Mouse (Mus musculus) left cerebral cortex, adult 2 months (tissue): Measurements from ENCODE around the gene Slitrk3. TPM values are rescaled to one million over a fixed set of nuclear protein-coding genes. Genes with fewer than 3 reads are reported as not detected.
A peak's percentile ranks its signal among the peaks of the same experiment; 100 is the strongest.
"Not testable (repeated sequence)": the region's sequence is repeated elsewhere in the genome, so short reads cannot be mapped to it uniquely, and the experiment has no call there.

ENCODE experiments used
- DNase-seq, 2 experiments: peaks; one replicate each; pipeline ENCODE4 v3.0.0; 2021 to 2022; ENCODE audit warnings: low spot score in 2 of 2, mixed read lengths in 1 of 2; ENCODE audit errors: extremely low spot score in 1 of 2
- H3K27ac ChIP-seq: fragments of 200-600 bp; 2 replicates; pipeline ENCODE4 v1.8.1; 2022
- H3K4me3 ChIP-seq: fragments of 200-600 bp; 2 replicates; pipeline ENCODE4 v1.8.1; 2022
- CTCF ChIP-seq: fragments of 200-600 bp; IDR thresholded peaks from 2 replicates; pipeline ENCODE4 v1.8.1; 2022; ENCODE audit warnings: antibody characterized with exemption, mild to moderate bottlenecking, moderate library complexity
- intact Hi-C: fragments of 180-260 bp; cut with DNase I; formaldehyde crosslinking; loops from one replicate; pipeline ENCODE4 v1.15.1; 2025
- long read RNA-seq, 2 experiments: library from polyadenylated mRNA; stranded (forward); transcript quantifications; one replicate each; pipeline ENCODE4 v2.0.0; 2021; ENCODE audit warnings: borderline mapping rate in 2 of 2
- total RNA-seq, 2 experiments: library from RNA; stranded (reverse); gene quantifications; 2 replicates each; pipeline ENCODE4 v1.2.3; 2021

Gene Slitrk3
- 10 to 100 TPM; 61.5 to 70.5 TPM for total RNA-seq
- long read RNA-seq, experiment 1, full-length matches to known transcripts = 6 of 12 reads
- long read RNA-seq, experiment 1, partial matches to known transcripts = 0 of 12 reads
- long read RNA-seq, experiment 1, other reads (novel, unspliced or antisense) = 6 of 12 reads
- long read RNA-seq, experiment 2, full-length matches to known transcripts = 6 of 8 reads
- long read RNA-seq, experiment 2, partial matches to known transcripts = 0 of 8 reads
- long read RNA-seq, experiment 2, other reads (novel, unspliced or antisense) = 2 of 8 reads

- H3K27ac ChIP-seq = peak within 1 kb of the TSS; percentile 97
- intact Hi-C loops = no loop called here
- TF ChIP-seq CTCF = no peak
- peak within 1 kb of the TSS; percentile 48 for H3K4me3 ChIP-seq
- peak; percentile 73 to 74 for DNase-seq
Observed at GRCm38 (mm10) chr3:73057197-73057811, at the start of gene Slitrk3. Gene Slitrk3 (minus strand): TSS chr3:73057803.

DNA sequence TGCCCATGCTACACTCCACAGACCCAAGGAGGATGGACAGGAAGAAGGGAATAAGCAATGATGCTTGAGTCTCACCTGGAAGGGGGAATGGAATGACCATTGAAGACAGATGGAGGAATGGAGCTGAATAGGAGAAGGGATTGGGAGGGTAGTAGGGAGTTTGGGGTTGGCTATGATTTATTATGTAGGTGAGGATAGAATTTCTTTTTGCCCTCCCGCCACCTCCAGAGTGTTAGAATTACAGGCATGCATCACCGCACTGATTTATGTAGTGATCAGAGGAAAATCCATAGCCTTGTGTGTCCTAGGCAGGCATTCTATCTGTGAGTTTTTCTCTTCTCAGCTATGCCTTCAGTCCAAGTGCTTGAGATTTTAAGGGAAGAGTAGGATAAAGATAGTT lies 36.8 kb upstream of the Slitrk3 start:
- DNase-seq, H3K27ac ChIP-seq, intact Hi-C loops, H3K4me3 ChIP-seq: not testable (repeated sequence)

DNA sequence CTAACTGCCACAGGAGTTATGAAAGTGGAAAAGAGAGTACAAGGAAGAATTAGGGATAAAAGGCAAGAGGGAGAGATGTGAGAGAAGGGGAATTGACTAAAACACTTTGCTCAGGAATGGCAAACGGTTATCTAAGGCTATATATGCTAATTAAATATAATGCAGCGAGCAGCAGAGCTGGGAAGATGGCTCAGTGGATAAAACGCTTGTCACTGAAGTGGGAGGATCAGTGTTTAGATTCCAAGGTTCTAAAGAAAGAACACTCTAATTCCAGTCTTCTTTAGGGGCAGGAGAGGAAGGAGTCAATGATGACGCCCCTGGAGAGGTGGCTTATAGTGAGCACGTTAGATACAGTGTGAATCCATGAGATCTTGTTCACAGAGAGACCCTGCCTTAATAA lies 27.0 kb upstream of the Slitrk3 start:
- H3K4me3 ChIP-seq = no peak overlapping the region
- no peak for DNase-seq
- TF ChIP-seq CTCF = no peak
- intact Hi-C loops = no loop called here
- H3K27ac ChIP-seq = no peak overlapping the region

DNA sequence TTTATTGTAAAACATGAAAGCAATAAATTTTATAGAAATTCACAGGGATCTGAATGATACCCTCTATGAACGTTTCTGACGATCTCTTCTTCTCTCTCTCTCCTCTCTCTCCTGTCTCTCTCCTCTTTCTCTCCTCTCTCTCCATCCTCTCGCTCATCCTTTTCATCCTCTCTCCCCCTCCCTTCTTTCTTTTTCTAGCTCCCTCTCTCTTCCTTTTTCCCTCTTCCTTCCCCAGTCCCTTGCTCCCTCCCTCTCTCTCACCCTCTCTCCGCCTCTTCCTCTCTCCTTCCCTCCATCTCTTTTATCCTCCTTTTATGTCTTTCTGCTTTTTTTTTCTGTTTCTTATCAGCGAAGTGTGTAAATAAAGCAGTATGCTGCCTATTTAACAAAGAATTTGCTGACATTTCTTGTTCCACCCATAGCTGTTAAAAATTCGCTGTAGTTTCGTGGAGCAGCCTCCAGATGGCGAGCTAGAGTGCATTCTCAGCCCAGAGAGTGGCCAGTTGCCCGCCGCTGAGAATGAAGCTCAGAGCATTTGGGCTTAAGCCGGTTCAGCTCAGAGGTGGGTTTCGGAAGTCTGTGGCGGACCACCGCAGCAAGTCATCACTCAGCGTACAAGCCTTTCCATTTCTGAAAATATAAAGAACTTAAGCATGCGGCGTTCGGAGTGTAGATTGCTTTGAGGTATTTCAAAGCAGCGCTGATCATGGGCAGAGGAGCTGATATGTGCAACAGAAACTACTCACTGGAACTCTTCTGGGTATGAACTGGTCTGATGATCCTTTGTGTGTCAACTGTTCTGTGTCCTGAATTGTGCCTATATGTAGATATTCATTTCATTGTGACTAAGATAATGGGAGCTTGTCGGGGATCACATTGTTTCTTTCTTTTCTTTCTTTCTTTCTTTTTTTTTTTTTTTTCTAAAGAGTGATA lies 8.5 kb upstream of the Slitrk3 start:
- peak; percentile 81 to 89 for DNase-seq
- peak overlapping the region; percentile 61 for H3K4me3 ChIP-seq
- TF ChIP-seq CTCF = peak; percentile 81
- intact Hi-C loops = loop anchor here (5.0 to 10.0 kb wide), 3 partner anchors 331 to 1859 kb away; no protein-coding TSS in a partner anchor
- peak overlapping the region; percentile 85 for H3K27ac ChIP-seq

DNA sequence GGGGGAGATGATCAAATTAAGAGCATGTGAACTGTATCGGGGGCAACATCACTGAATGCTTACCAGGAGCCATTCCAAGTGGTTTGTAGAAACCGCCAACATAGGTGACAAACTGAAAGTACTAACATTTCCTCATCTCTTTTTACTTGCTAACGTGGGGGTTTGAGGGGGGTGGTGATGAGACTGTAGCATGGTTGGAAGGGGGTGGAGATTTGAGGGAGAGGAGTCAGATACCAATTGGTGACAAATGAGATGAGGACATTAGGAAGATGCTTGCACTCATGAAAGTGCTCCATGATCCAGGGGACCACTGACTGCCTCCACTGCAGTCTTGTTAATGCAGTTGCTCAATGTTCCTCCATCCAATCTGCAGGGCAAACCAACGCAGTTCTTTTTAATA lies 587 bp upstream of the Slitrk3 start:
- Histone ChIP-seq H3K27ac (peak overlapping the region; percentile 40; the same call in 1 of the 2 replicates), H3K4me3 (peak overlapping the region; percentile 38)
- no peak for DNase-seq
- TF ChIP-seq CTCF = no peak
- intact Hi-C loops = no loop called here

DNA sequence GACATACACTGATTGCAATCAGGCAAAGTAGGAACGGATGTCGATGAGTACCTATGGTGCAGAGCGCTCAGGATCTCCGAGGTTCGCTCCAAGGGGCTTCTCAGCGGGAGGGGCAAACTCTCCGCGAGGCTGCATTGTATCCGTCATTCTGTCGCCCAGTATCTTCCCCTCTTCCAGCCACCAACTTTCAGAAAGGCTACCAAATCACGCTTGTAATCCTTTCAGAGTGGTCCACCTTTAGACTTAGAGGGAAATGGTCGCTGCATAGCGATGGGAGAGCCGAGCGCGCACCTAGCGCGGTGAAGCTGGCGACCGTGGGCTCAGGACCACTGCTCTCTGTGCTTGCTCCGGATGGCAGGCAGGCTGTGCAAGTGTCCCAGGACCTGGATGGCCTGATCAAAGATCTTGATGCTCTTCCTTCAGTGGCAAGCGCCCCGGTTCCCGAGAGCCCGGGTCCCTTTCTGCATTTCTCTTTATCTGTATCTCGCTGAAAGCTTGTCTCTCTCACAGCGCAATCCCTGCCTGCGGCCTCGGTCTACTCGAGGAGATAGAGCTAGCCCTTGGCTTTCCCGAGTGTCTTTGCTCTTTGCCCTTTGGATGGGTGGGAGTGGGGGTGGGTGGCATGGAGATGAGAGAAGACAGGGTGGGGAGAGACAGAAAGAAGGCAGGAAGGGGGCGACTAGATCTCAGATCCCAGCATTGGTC lies 959 bp downstream of the Slitrk3 start:
- no peak for TF ChIP-seq CTCF
- peak; percentile 35 to 42 for DNase-seq
- intact Hi-C loops = no loop called here

DNA sequence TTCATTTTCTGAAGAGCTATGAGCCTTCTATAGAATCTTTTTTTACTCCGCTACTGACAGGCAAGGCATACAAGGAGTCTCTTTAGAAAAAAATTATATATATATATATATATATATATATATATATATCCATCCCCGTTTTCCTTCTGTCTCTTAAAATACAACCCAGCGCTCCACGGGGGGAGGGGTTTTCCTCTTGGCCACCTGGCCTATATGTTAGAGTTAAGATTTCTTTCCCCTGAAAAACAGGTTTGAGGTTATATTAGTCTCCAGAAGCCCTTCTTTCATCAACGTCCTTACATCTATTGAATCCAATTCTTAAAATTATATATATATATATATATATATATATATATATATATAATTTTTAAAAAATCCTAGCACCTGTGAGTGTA lies 1.6 kb downstream of the Slitrk3 start:
- Histone ChIP-seq H3K27ac (peak overlapping the region; percentile 97), H3K4me3 (peak overlapping the region; percentile 48)
- intact Hi-C loops = no loop called here
- DNase-seq = peak in 1 of 2 experiments; percentile 25
- TF ChIP-seq CTCF = no peak

More for the DNA sequence above, 959 bp downstream of the Slitrk3 start:
- Histone ChIP-seq H3K4me3 (peak overlapping the region; percentile 48), H3K27ac (peak overlapping the region; percentile 97)

- H3K27ac ChIP-seq = peak overlapping the region; percentile 97
- H3K4me3 ChIP-seq = peak overlapping the region; percentile 48
- peak; percentile 15 to 29 for DNase-seq
- intact Hi-C loops = no loop called here
- no peak for TF ChIP-seq CTCF
Observed at GRCm38 (mm10) chr3:73055399-73056043, 2.1 kb downstream of the Slitrk3 start.

- H3K27ac ChIP-seq = peak overlapping the region; percentile 83
- intact Hi-C loops = no loop called here
- peak; percentile 25 to 57 for DNase-seq
- no peak for TF ChIP-seq CTCF
- peak overlapping the region; percentile 56 for H3K4me3 ChIP-seq
Observed at GRCm38 (mm10) chr3:73053451-73053931, 4.1 kb downstream of the Slitrk3 start.

DNA sequence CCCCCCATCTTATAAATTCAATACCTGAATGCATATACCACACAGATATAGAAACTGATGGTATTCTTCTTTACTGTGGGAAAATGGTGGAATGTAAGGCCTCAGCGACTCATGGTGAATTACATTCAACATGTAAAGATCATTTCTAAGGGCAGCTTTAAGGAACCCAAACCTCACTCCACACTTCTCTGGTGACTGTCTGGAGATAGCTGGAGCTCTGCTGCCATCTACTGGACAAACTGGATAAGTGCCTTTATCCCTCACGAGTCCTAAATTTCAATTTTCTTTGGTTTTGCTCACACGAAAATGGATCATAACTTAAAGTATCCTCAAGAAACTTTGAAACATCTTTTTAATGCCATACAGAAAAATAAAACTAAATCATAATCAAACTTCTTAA lies 11.4 kb downstream of the Slitrk3 start:
- DNase-seq = peak; percentile 44 to 53
- Histone ChIP-seq H3K27ac (no peak overlapping the region), H3K4me3 (no peak overlapping the region)
- intact Hi-C loops = loop anchor here (10.0 kb wide), 1 partner anchor 1951 kb away; no protein-coding TSS in a partner anchor
- peak; percentile 90 for TF ChIP-seq CTCF
